Mouse (Mus musculus) intestine, embryonic 16.5 days (tissue): ENCODE data around the gene Tiprl. TPM values are rescaled to one million over a fixed set of nuclear protein-coding genes. Genes with fewer than 3 reads are reported as not detected.

Experiments
- ATAC-seq: fragments of 200-750 bp; cut with Nextera tagmentation; 2 replicates; pipeline ENCODE4 v1.8.0; 2017; ENCODE audit warnings: moderate TSS enrichment, moderate library complexity
- H3K27ac ChIP-seq: fragments of 300-500 bp; sonication (generic); 2 replicates; pipeline ENCODE4 v1.5.1; 2014; ENCODE audit warnings: mild to moderate bottlenecking, low read length
- H3K27me3 ChIP-seq: fragments of 300-500 bp; sonication (generic); replicated peaks from 2 replicates; pipeline ENCODE4 v1.6.1; 2014; ENCODE audit warnings: low read length, control low read depth, mixed read lengths; ENCODE audit not compliant: control insufficient read depth, insufficient read depth
- H3K36me3 ChIP-seq: fragments of 300-500 bp; sonication (generic); 2 replicates; pipeline ENCODE4 v1.6.1; 2014; ENCODE audit warnings: low read length, control low read depth; ENCODE audit not compliant: control insufficient read depth, insufficient read depth
- H3K4me1 ChIP-seq: fragments of 300-500 bp; sonication (generic); 2 replicates; pipeline ENCODE4 v1.6.1; 2014; ENCODE audit warnings: low read length, control low read depth, mixed read lengths; ENCODE audit not compliant: control insufficient read depth, insufficient read depth
- H3K4me2 ChIP-seq: fragments of 300-500 bp; sonication (generic); 2 replicates; pipeline ENCODE4 v1.6.1; 2014; ENCODE audit warnings: low read depth, low read length, control low read depth
- H3K4me3 ChIP-seq: fragments of 300-500 bp; sonication (generic); 2 replicates; pipeline ENCODE4 v1.5.1; 2014; ENCODE audit warnings: mild to moderate bottlenecking, low read length
- H3K9ac ChIP-seq: fragments of 300-500 bp; sonication (generic); 2 replicates; pipeline ENCODE4 v1.6.1; 2014; ENCODE audit warnings: low read depth, low read length
- H3K9me3 ChIP-seq: fragments of 300-500 bp; sonication (generic); 2 replicates; pipeline ENCODE4 v1.6.1; 2016; ENCODE audit warnings: low read length, control low read depth; ENCODE audit not compliant: control insufficient read depth
- WGBS: fragments of 180-500 bp; shearing (Covaris S2); extraction: QIAGEN DNeasy Blood & Tissue Kit; methylation state at CpG from one replicate; pipeline ENCODE4 v1.1.7; 2014; 5-methylcytosine and 5-hydroxymethylcytosine counted together
- polyA plus RNA-seq: library from polyadenylated mRNA; unstranded; fragments of >200 nt; fragmentation: Nextera tagmentation; extraction: Ambion mirVana; gene quantifications from 2 replicates; pipeline ENCODE4 v1.2.1, GENCODE M21; 2015

Tiprl gene
- polyA plus RNA-seq, 1 experiment from 2014 or later = 83.9 TPM

- H3K9ac ChIP-seq = no peak overlapping the region
- H3K27me3 ChIP-seq = no peaks in the 10 kb centered on the region
- no peaks in the 10 kb centered on the region for H3K36me3 ChIP-seq
- no peaks in the 10 kb centered on the region for H3K4me1 ChIP-seq
- 0 out of 2 replicates have a peak, but pooled peaks cover 3% of the 10 kb centered on the region for H3K9me3 ChIP-seq
- no peak overlapping the region for H3K4me2 ChIP-seq
- H3K27ac ChIP-seq = no peak overlapping the region
- WGBS = 76% methylated on average over 3 of the region's 3 CpGs
- no peak for ATAC-seq
- H3K4me3 ChIP-seq = no peak overlapping the region
Measured at GRCm38 (mm10) chr1:165169462-165169861, 67.3 kb downstream of the Tiprl start.

GRCm38 (mm10) chr1:165164920-165165319 lies 71.9 kb downstream of the Tiprl start:
- Histone ChIP-seq H3K9ac (no peak overlapping the region), H3K4me1 (no peaks in the 10 kb centered on the region), H3K27me3 (no peaks in the 10 kb centered on the region), H3K36me3 (no peaks in the 10 kb centered on the region), H3K4me3 (no peak overlapping the region), H3K9me3 (0 out of 2 replicates have a peak, but pooled peaks cover 3% of the 10 kb centered on the region), H3K27ac (no peak overlapping the region), H3K4me2 (no peak overlapping the region)
- WGBS = 86% methylated on average over 6 of the region's 6 CpGs
- ATAC-seq = no peak

Other genes starting within 250 kb of the Tiprl start
- not detected in 2 replicates for gene Tbx19, start 76.2 kb downstream of the Tiprl start, polyA plus RNA-seq
- gene Sft2d2, start 42.6 kb downstream of the Tiprl start, polyA plus RNA-seq = 28.6 and 33.3 TPM in 2 replicates
- gene Gpr161, start 58.8 kb upstream of the Tiprl start, polyA plus RNA-seq = 0.69 and 0.81 TPM in 2 replicates
- 10.1 and 10.7 TPM in 2 replicates for gene Dcaf6, start 223.5 kb upstream of the Tiprl start, polyA plus RNA-seq
- gene Mpc2, start 223.6 kb upstream of the Tiprl start, polyA plus RNA-seq = 154 and 156 TPM in 2 replicates
- not detected in 2 replicates for gene Adcy10, start 248.2 kb upstream of the Tiprl start, polyA plus RNA-seq